In genomic region chr4:148039254-148040028, GRCm38 (mm10) we compare ENCODE assay signal across 8 mouse cellular contexts. TPM values are rescaled to one million over a fixed set of nuclear protein-coding genes. Genes with fewer than 3 reads are reported as not detected.
A peak's percentile ranks its signal among the peaks of the same experiment; 100 is the strongest.
DNase-seq lines count a peak whose midpoint lies in the region; ATAC-seq and TF ChIP-seq lines count a peak whose summit lies in the region.

No protein-coding gene starts in this region.

- peak; percentile 6; the same call in 1 of the 2 replicates for TF ChIP-seq CTCF in stomach, postnatal 0 days (IDR thresholded peaks at IDR 0.05; ENCODE audit: low read depth)

- 17% methylated on average over 19 of the region's 19 CpGs for WGBS in liver, embryonic 13.5 days (ENCODE audit: insufficient replicate concordance)
- 14% methylated on average over 19 of the region's 19 CpGs for WGBS in stomach, postnatal 0 days

- peak overlapping the region; percentile 97 for H3K4me2 ChIP-seq in liver, embryonic 13.5 days
- H3K4me2 ChIP-seq in stomach, postnatal 0 days (replicated peaks; ENCODE audit: low read depth): peak overlapping the region; percentile 95

- ATAC-seq in liver, embryonic 13.5 days (ENCODE audit: low read depth): peak; percentile 6
- no peak; the same call in 1 of the 2 replicates for ATAC-seq in stomach, postnatal 0 days (ENCODE audit: low FRiP score, low TSS enrichment)

- intact Hi-C loops in heart, postnatal 14 days (cut with DNase I): no loop called here
- intact Hi-C loops in heart, postnatal 10 days (cut with DNase I): no loop called here

- H3K9me3 ChIP-seq in liver, embryonic 13.5 days (replicated peaks): no peaks in the 10 kb centered on the region
- no peaks in the 10 kb centered on the region for H3K9me3 ChIP-seq in stomach, postnatal 0 days (ENCODE audit: control insufficient read depth, low read length)

- TF ChIP-seq EP300 in stomach, postnatal 0 days (optimal IDR thresholded peaks at IDR 0.05): no peak

- H3K36me3 ChIP-seq in liver, embryonic 13.5 days: peaks cover 25% of the 10 kb centered on the region
- H3K36me3 ChIP-seq in stomach, postnatal 0 days (ENCODE audit: control insufficient read depth, insufficient read depth, low read length): peaks cover 3% of the 10 kb centered on the region; the same call in 1 of the 2 replicates

- no peaks in the 10 kb centered on the region for H3K27me3 ChIP-seq in liver, embryonic 13.5 days
- H3K27me3 ChIP-seq in stomach, postnatal 0 days (ENCODE audit: control insufficient read depth, insufficient read depth, low read length): no peaks in the 10 kb centered on the region

- H3K9ac ChIP-seq in liver, embryonic 13.5 days: peak overlapping the region; percentile 91
- H3K9ac ChIP-seq in stomach, postnatal 0 days (ENCODE audit: low read length): peak overlapping the region; percentile 75

- peak overlapping the region; percentile 58 for H3K4me3 ChIP-seq in brown adipose tissue, adult 24 weeks (ENCODE audit: insufficient read depth, low read depth, low read length)
- peak overlapping the region; percentile 81 for H3K4me3 ChIP-seq in liver, embryonic 13.5 days (replicated peaks)
- H3K4me3 ChIP-seq in stomach, postnatal 0 days (ENCODE audit: low read depth, low read length): peak overlapping the region; percentile 76

- H3K27ac ChIP-seq in brown adipose tissue, adult 24 weeks (replicated peaks; ENCODE audit: low read depth, low read length): peak overlapping the region; percentile 89
- H3K27ac ChIP-seq in liver, embryonic 13.5 days: peak overlapping the region; percentile 98
- peak overlapping the region; percentile 85 for H3K27ac ChIP-seq in stomach, postnatal 0 days (replicated peaks)

- peak; percentile 94 for DNase-seq in heart, adult 11 months
- DNase-seq in heart, postnatal 14 days: no peak
- peak; percentile 6 to 7 for DNase-seq in B cell, adult 2 months
- DNase-seq in heart, postnatal 10 days: peak; percentile 23 to 30
- DNase-seq in liver, embryonic 13.5 days: peak; percentile 60
- DNase-seq in stomach, postnatal 0 days (ENCODE audit: low spot score): peak; percentile 37
- no peak for DNase-seq in left cerebral cortex, adult 8-10 months (ENCODE audit: low spot score in 2 of 2)

- H3K4me1 ChIP-seq in brown adipose tissue, adult 24 weeks (ENCODE audit: control insufficient read depth, insufficient read depth, insufficient read length, low read length): peaks cover 19% of the 10 kb centered on the region
- H3K4me1 ChIP-seq in liver, embryonic 13.5 days (replicated peaks): peaks cover 65% of the 10 kb centered on the region
- peaks cover 7% of the 10 kb centered on the region for H3K4me1 ChIP-seq in stomach, postnatal 0 days (replicated peaks; ENCODE audit: control insufficient read depth, insufficient read depth)

RNA-seq across cellular contexts. Expression of gene Mthfr, which starts 0.6 kb away (rescaled TPM):
- total RNA-seq in heart, postnatal 14 days (2021): 10 to 100 TPM; 13.1 to 14.7 TPM
- polyA plus RNA-seq in brown adipose tissue, adult 24 weeks (2012; ENCODE audit: insufficient read depth, insufficient read length, missing spikeins): 5.7 and 6.9 TPM in 2 replicates
- total RNA-seq in heart, postnatal 10 days (2021): 10 to 100 TPM; 15.2 to 16.5 TPM
- 8.9 and 10.7 TPM in 2 replicates for polyA plus RNA-seq in liver, embryonic 13.5 days (2015; fragmentation: Nextera tagmentation; extraction: Ambion mirVana)
- polyA plus RNA-seq in stomach, postnatal 0 days (2015; fragmentation: Nextera tagmentation; extraction: Ambion mirVana): 8.2 and 8.7 TPM in 2 replicates
- 10 to 100 TPM; 26.7 to 36.9 (median 31.1) TPM for total RNA-seq in left cerebral cortex, adult 8-10 months (2022)

RNA-seq across cellular contexts. Expression of gene Clcn6, which starts 0.8 kb away (rescaled TPM):
- total RNA-seq in heart, postnatal 14 days (2021): 10 to 100 TPM in 1 of 2 experiments, 1 to 10 TPM in 1; 9.5 to 11.0 TPM
- 5.0 and 5.7 TPM in 2 replicates for polyA plus RNA-seq in brown adipose tissue, adult 24 weeks (2012; ENCODE audit: insufficient read depth, insufficient read length, missing spikeins)
- total RNA-seq in heart, postnatal 10 days (2021): 10 to 100 TPM; 11.0 to 14.6 TPM
- polyA plus RNA-seq in liver, embryonic 13.5 days (2015; fragmentation: Nextera tagmentation; extraction: Ambion mirVana): 1.5 and 1.7 TPM in 2 replicates
- 1.8 and 2.1 TPM in 2 replicates for polyA plus RNA-seq in stomach, postnatal 0 days (2015; fragmentation: Nextera tagmentation; extraction: Ambion mirVana)
- 10 to 100 TPM; 92.3 to 94.8 (median 93.8) TPM for total RNA-seq in left cerebral cortex, adult 8-10 months (2022)

RNA-seq across cellular contexts. Expression of gene Nppa, which starts 38.9 kb away (rescaled TPM):
- total RNA-seq in heart, postnatal 14 days (2021): 1,000 to 10,000 TPM in 1 of 2 experiments, 100 to 1,000 TPM in 1; 590 to 1,636 TPM
- polyA plus RNA-seq in brown adipose tissue, adult 24 weeks (2012; ENCODE audit: insufficient read depth, insufficient read length, missing spikeins): not detected in 2 replicates
- 1,000 to 10,000 TPM in 1 of 2 experiments, 100 to 1,000 TPM in 1; 613 to 1,804 TPM for total RNA-seq in heart, postnatal 10 days (2021)
- 0.48 and 5.6 TPM in 2 replicates for polyA plus RNA-seq in liver, embryonic 13.5 days (2015; fragmentation: Nextera tagmentation; extraction: Ambion mirVana)
- 0.30 and 0.74 TPM in 2 replicates for polyA plus RNA-seq in stomach, postnatal 0 days (2015; fragmentation: Nextera tagmentation; extraction: Ambion mirVana)
- under 1 TPM in 2 of 4 experiments, not detected in 2; 0.59 to 0.74 TPM for total RNA-seq in left cerebral cortex, adult 8-10 months (2022)

RNA-seq across cellular contexts. Expression of gene Agtrap, which starts 48.4 kb away (rescaled TPM):
- 10 to 100 TPM; 36.4 to 38.5 TPM for total RNA-seq in heart, postnatal 14 days (2021)
- 8.1 and 8.2 TPM in 2 replicates for polyA plus RNA-seq in brown adipose tissue, adult 24 weeks (2012; ENCODE audit: insufficient read depth, insufficient read length, missing spikeins)
- total RNA-seq in heart, postnatal 10 days (2021): 10 to 100 TPM; 33.6 to 37.0 TPM
- polyA plus RNA-seq in liver, embryonic 13.5 days (2015; fragmentation: Nextera tagmentation; extraction: Ambion mirVana): 11.2 and 11.7 TPM in 2 replicates
- 23.2 and 26.9 TPM in 2 replicates for polyA plus RNA-seq in stomach, postnatal 0 days (2015; fragmentation: Nextera tagmentation; extraction: Ambion mirVana)
- 10 to 100 TPM in 2 of 4 experiments, 1 to 10 TPM in 2; 9.1 to 13.5 (median 10.6) TPM for total RNA-seq in left cerebral cortex, adult 8-10 months (2022)

RNA-seq across cellular contexts. Expression of gene Nppb, which starts 53.9 kb away (rescaled TPM):
- total RNA-seq in heart, postnatal 14 days (2021): 100 to 1,000 TPM in 1 of 2 experiments, 10 to 100 TPM in 1; 74.4 to 148 TPM
- polyA plus RNA-seq in brown adipose tissue, adult 24 weeks (2012; ENCODE audit: insufficient read depth, insufficient read length, missing spikeins): not detected in 2 replicates
- 100 to 1,000 TPM; 204 to 360 TPM for total RNA-seq in heart, postnatal 10 days (2021)
- polyA plus RNA-seq in liver, embryonic 13.5 days (2015; fragmentation: Nextera tagmentation; extraction: Ambion mirVana): 0.38 TPM in 1 of 2 replicates, not detected in the other
- not detected in 2 replicates for polyA plus RNA-seq in stomach, postnatal 0 days (2015; fragmentation: Nextera tagmentation; extraction: Ambion mirVana)
- not detected for total RNA-seq in left cerebral cortex, adult 8-10 months (2022)

Comparison
In these comparisons a context has a peak if more than half of its experiments do, and no peak if none do; other contexts are left out.
1. DNase-seq: peak in heart, adult 11 months (single experiment), B cell, adult 2 months (2 of 2), heart, postnatal 10 days (2 of 2), liver, embryonic 13.5 days (single experiment) and stomach, postnatal 0 days (single experiment); none in heart, postnatal 14 days (0 of 2) and left cerebral cortex, adult 8-10 months (0 of 2).
2. RNA of gene Clcn6, which starts 0.8 kb away (total RNA-seq): 92.3 to 94.8 TPM in left cerebral cortex, adult 8-10 months; 11.0 to 14.6 TPM in heart, postnatal 10 days and 9.5 to 11.0 TPM in heart, postnatal 14 days; every median in the first group is over 4 times any median in the second.
3. RNA of gene Nppa, which starts 38.9 kb away (total RNA-seq): 613 to 1,804 TPM in heart, postnatal 10 days and 590 to 1,636 TPM in heart, postnatal 14 days; 0.59 to 0.74 TPM in left cerebral cortex, adult 8-10 months; every median in the first group is over 100 times any median in the second.
4. Peak in every context shown above with its lines, with median percentiles within 50 percentile points of each other: H3K27ac ChIP-seq and H3K4me3 ChIP-seq.